In genomic region chr4:138941401-138941800, GRCm38 (mm10) we compare ENCODE assay signal across 12 mouse cellular contexts. TPM values are rescaled to one million over a fixed set of nuclear protein-coding genes. Genes with fewer than 3 reads are reported as not detected.
DNase-seq lines count a peak whose midpoint lies in the region; ATAC-seq and TF ChIP-seq lines count a peak whose summit lies in the region.
"Had no signal": no experiment of that assay in that cellular context is flagged by ENCODE, and none has a peak within 500 bp of the region (broad histone marks: within the 10 kb centered on the region; RNA-seq: fewer than 3 reads in every experiment).

No protein-coding gene starts in this region.

- H3K4me3 ChIP-seq in embryonic facial prominence, embryonic 14.5 days (ENCODE audit: low read depth, low read length): no peak overlapping the region
- H3K4me3 ChIP-seq in limb, embryonic 13.5 days: no peak overlapping the region
- no peak overlapping the region for H3K4me3 ChIP-seq in stomach, postnatal 0 days (ENCODE audit: low read depth, low read length)
- H3K4me3 ChIP-seq: erythroblast, embryonic 14.5 days; myocyte had no signal

- peak; percentile 45; the same call in 1 of the 2 replicates for ATAC-seq in embryonic facial prominence, embryonic 14.5 days (ENCODE audit: low read depth)
- ATAC-seq in limb, embryonic 13.5 days (ENCODE audit: low FRiP score, low read depth): peak; percentile 38; the same call in 1 of the 2 replicates
- ATAC-seq in stomach, postnatal 0 days (ENCODE audit: low FRiP score, low TSS enrichment): no peak

- TF ChIP-seq EP300 in stomach, postnatal 0 days (optimal IDR thresholded peaks at IDR 0.05): no peak

- H3K36me3 ChIP-seq in embryonic facial prominence, embryonic 14.5 days (ENCODE audit: control insufficient read depth, insufficient read depth, low read length): no peaks in the 10 kb centered on the region
- H3K36me3 ChIP-seq in limb, embryonic 13.5 days: no peaks in the 10 kb centered on the region
- H3K36me3 ChIP-seq in stomach, postnatal 0 days (ENCODE audit: control insufficient read depth, insufficient read depth, low read length): no peaks in the 10 kb centered on the region

- 24% methylated on average over 7 of the region's 7 CpGs for WGBS in embryonic facial prominence, embryonic 14.5 days
- WGBS in limb, embryonic 13.5 days: 23% methylated on average over 7 of the region's 7 CpGs
- WGBS in stomach, postnatal 0 days: 34% methylated on average over 7 of the region's 7 CpGs

- H3K27ac ChIP-seq in embryonic facial prominence, embryonic 14.5 days (replicated peaks; ENCODE audit: low read depth, low read length): peak overlapping the region; percentile 69
- H3K27ac ChIP-seq in limb, embryonic 13.5 days: peak overlapping the region; percentile 72
- peak overlapping the region; percentile 82 for H3K27ac ChIP-seq in stomach, postnatal 0 days (replicated peaks)

- TF ChIP-seq CTCF in stomach, postnatal 0 days (IDR thresholded peaks at IDR 0.05; ENCODE audit: low read depth): no peak

- DNase-seq in embryo, embryonic 10 days (ENCODE audit: low spot score): peak; percentile 21
- DNase-seq in embryo, embryonic 10.5 days (ENCODE audit: low spot score): no peak
- peak; percentile 71 for DNase-seq in embryonic facial prominence, embryonic 14.5 days (ENCODE audit: low spot score)
- peak; percentile 41 for DNase-seq in stomach, postnatal 0 days (ENCODE audit: low spot score)
- DNase-seq in spleen, adult 12 weeks (ENCODE audit: low spot score): no peak
- no peak for DNase-seq in frontal cortex, postnatal 36 days (ENCODE audit: low spot score in 2 of 2)
- DNase-seq in ovary, postnatal 14 days (ENCODE audit: low spot score): no peak
- DNase-seq: gastrocnemius, postnatal 14 days; right cerebral cortex, adult 18-20 months had no signal

- no peaks in the 10 kb centered on the region for H3K9me3 ChIP-seq in embryonic facial prominence, embryonic 14.5 days (ENCODE audit: control insufficient read depth, low read length)
- no peaks in the 10 kb centered on the region for H3K9me3 ChIP-seq in limb, embryonic 13.5 days
- no peaks in the 10 kb centered on the region for H3K9me3 ChIP-seq in stomach, postnatal 0 days (ENCODE audit: control insufficient read depth, low read length)

- no peak overlapping the region for H3K4me2 ChIP-seq in embryonic facial prominence, embryonic 14.5 days (ENCODE audit: low read depth, low read length)
- peak overlapping the region; percentile 37 for H3K4me2 ChIP-seq in limb, embryonic 13.5 days (replicated peaks)
- H3K4me2 ChIP-seq in stomach, postnatal 0 days (replicated peaks; ENCODE audit: low read depth): no peak overlapping the region

- no peaks in the 10 kb centered on the region for H3K27me3 ChIP-seq in embryonic facial prominence, embryonic 14.5 days (replicated peaks; ENCODE audit: control insufficient read depth, insufficient read depth, low read length)
- no peaks in the 10 kb centered on the region for H3K27me3 ChIP-seq in limb, embryonic 13.5 days
- H3K27me3 ChIP-seq in stomach, postnatal 0 days (ENCODE audit: control insufficient read depth, insufficient read depth, low read length): no peaks in the 10 kb centered on the region

- H3K4me1 ChIP-seq in embryonic facial prominence, embryonic 14.5 days (ENCODE audit: control insufficient read depth, insufficient read depth, low read length): peaks cover 11% of the 10 kb centered on the region
- H3K4me1 ChIP-seq in limb, embryonic 13.5 days: peaks cover 21% of the 10 kb centered on the region
- H3K4me1 ChIP-seq in stomach, postnatal 0 days (replicated peaks; ENCODE audit: control insufficient read depth, insufficient read depth): no peaks in the 10 kb centered on the region

- H3K9ac ChIP-seq in embryonic facial prominence, embryonic 14.5 days (ENCODE audit: low read depth, low read length): no peak overlapping the region
- no peak overlapping the region for H3K9ac ChIP-seq in limb, embryonic 13.5 days
- no peak overlapping the region for H3K9ac ChIP-seq in stomach, postnatal 0 days (ENCODE audit: low read length)

RNA-seq across cellular contexts. Expression of gene Rnf186, which starts 25.5 kb away (rescaled TPM):
- not detected in 2 replicates for polyA plus RNA-seq in embryonic facial prominence, embryonic 14.5 days (2014; fragmentation: Nextera tagmentation; extraction: Ambion mirVana)
- 0.27 and 0.45 TPM in 2 replicates for polyA plus RNA-seq in limb, embryonic 13.5 days (2015; fragmentation: Nextera tagmentation; extraction: Ambion mirVana)
- 17.6 and 24.8 TPM in 2 replicates for polyA plus RNA-seq in stomach, postnatal 0 days (2015; fragmentation: Nextera tagmentation; extraction: Ambion mirVana)
- polyA plus RNA-seq: erythroblast, embryonic 14.5 days; myocyte had no signal

RNA-seq across cellular contexts. Expression of gene Otud3, which starts 27.7 kb away (rescaled TPM):
- polyA plus RNA-seq in embryonic facial prominence, embryonic 14.5 days (2014; fragmentation: Nextera tagmentation; extraction: Ambion mirVana): 4.0 and 4.1 TPM in 2 replicates
- polyA plus RNA-seq in limb, embryonic 13.5 days (2015; fragmentation: Nextera tagmentation; extraction: Ambion mirVana): 2.9 and 3.1 TPM in 2 replicates
- 2.4 and 2.6 TPM in 2 replicates for polyA plus RNA-seq in stomach, postnatal 0 days (2015; fragmentation: Nextera tagmentation; extraction: Ambion mirVana)

RNA-seq across cellular contexts. Expression of gene Tmco4, which starts 31.3 kb away (rescaled TPM):
- 3.8 and 4.7 TPM in 2 replicates for polyA plus RNA-seq in embryonic facial prominence, embryonic 14.5 days (2014; fragmentation: Nextera tagmentation; extraction: Ambion mirVana)
- 3.4 and 3.7 TPM in 2 replicates for polyA plus RNA-seq in limb, embryonic 13.5 days (2015; fragmentation: Nextera tagmentation; extraction: Ambion mirVana)
- 10.3 and 10.8 TPM in 2 replicates for polyA plus RNA-seq in stomach, postnatal 0 days (2015; fragmentation: Nextera tagmentation; extraction: Ambion mirVana)

Comparison
In these comparisons a context has a peak if more than half of its experiments do, and no peak if none do; other contexts are left out.
1. DNase-seq: peak in embryo, embryonic 10 days (single experiment), embryonic facial prominence, embryonic 14.5 days (single experiment) and stomach, postnatal 0 days (single experiment); none in embryo, embryonic 10.5 days (single experiment), spleen, adult 12 weeks (single experiment), frontal cortex, postnatal 36 days (0 of 2) and ovary, postnatal 14 days (single experiment).
2. RNA of gene Rnf186, which starts 25.5 kb away (polyA plus RNA-seq): 17.6 to 24.8 TPM in stomach, postnatal 0 days; 0.27 to 0.45 TPM in limb, embryonic 13.5 days and not detected in embryonic facial prominence, embryonic 14.5 days; every median in the first group is over 10 times any median in the second.
3. Peak in every context shown above with its lines, with median percentiles within 50 percentile points of each other: H3K27ac ChIP-seq.